Mouse (Mus musculus) forebrain, embryonic 14.5 days (tissue): ENCODE measurements around the gene Gm11096. TPM values are rescaled to one million over a fixed set of nuclear protein-coding genes. Genes with fewer than 3 reads are reported as not detected.

Source experiments
- ATAC-seq: fragments of 200-750 bp; cut with Nextera tagmentation; 2 replicates; pipeline ENCODE4 v1.8.0; 2017; ENCODE audit warnings: mild to moderate bottlenecking, moderate library complexity
- DNase-seq: peaks from one replicate; pipeline ENCODE4 v3.0.0-alpha.2; 2015; ENCODE audit warnings: low spot score
- H3K27ac ChIP-seq: fragments of 300-500 bp; sonication (generic); 2 replicates; pipeline ENCODE4 v1.5.1; 2014; ENCODE audit warnings: low read depth, mild to moderate bottlenecking, control low read depth, low read length, moderate library complexity
- H3K27me3 ChIP-seq: fragments of 300-500 bp; sonication (generic); replicated peaks from 2 replicates; pipeline ENCODE4 v1.6.1; 2014; ENCODE audit warnings: low read length, control low read depth, mixed read lengths; ENCODE audit not compliant: control insufficient read depth, insufficient read depth
- H3K36me3 ChIP-seq: fragments of 300-500 bp; sonication (generic); 2 replicates; pipeline ENCODE4 v1.6.1; 2014; ENCODE audit warnings: low read length, control low read depth; ENCODE audit not compliant: control insufficient read depth, insufficient read depth
- H3K4me1 ChIP-seq: fragments of 300-500 bp; sonication (generic); 2 replicates; pipeline ENCODE4 v1.6.1; 2014; ENCODE audit warnings: antibody characterized with exemption, low read length, control low read depth; ENCODE audit not compliant: control insufficient read depth, insufficient read depth
- H3K4me2 ChIP-seq: fragments of 300-500 bp; sonication (generic); 2 replicates; pipeline ENCODE4 v1.6.1; 2014; ENCODE audit warnings: mild to moderate bottlenecking, control low read depth, low read length
- H3K4me3 ChIP-seq: fragments of 300-500 bp; sonication (generic); 2 replicates; pipeline ENCODE4 v1.5.1; 2014; ENCODE audit warnings: low read depth, low read length, control low read depth
- H3K9ac ChIP-seq: fragments of 300-500 bp; sonication (generic); 2 replicates; pipeline ENCODE4 v1.6.1; 2014; ENCODE audit warnings: mild to moderate bottlenecking, low read length, control low read depth, moderate library complexity
- H3K9me3 ChIP-seq: fragments of 300-500 bp; sonication (generic); replicated peaks from 2 replicates; pipeline ENCODE4 v1.6.1; 2016; ENCODE audit warnings: low read length, control low read depth, mixed read lengths; ENCODE audit not compliant: control insufficient read depth
- WGBS: fragments of 180-500 bp; shearing (Covaris S2); extraction: QIAGEN DNeasy Blood & Tissue Kit; methylation state at CpG from one replicate; pipeline ENCODE4 v1.1.7; 2014; 5-methylcytosine and 5-hydroxymethylcytosine counted together
- polyA plus RNA-seq: library from polyadenylated mRNA; unstranded; fragments of >200 nt; fragmentation: Nextera tagmentation; extraction: Ambion mirVana; gene quantifications from 2 replicates; pipeline ENCODE4 v1.2.1, GENCODE M21; 2014

The Gm11096 gene
- not detected in 2 replicates for polyA plus RNA-seq

DNA sequence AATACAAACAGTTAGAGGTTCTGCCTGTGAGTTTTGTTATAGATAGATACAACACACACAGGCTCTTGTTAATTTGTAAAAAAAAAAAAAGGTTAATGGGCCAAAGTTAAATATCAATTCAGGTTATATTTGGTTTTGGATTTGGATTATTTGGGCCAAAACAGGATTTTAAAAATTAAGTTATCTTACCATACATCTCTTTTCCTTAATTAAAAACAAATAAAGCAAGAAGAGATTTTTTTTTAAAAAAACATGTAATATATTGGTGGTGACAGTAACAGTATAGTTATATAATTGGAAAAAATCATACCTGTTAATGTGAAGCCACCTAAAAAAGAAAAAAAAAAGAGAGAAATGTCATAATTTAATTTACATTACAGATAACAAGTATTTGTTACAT is at the start of gene Gm11096:
Gm11096 (plus strand) TSS at position 301 of the 400 bp plus-strand sequence.
- Histone ChIP-seq H3K36me3 (no peaks in the 10 kb centered on the region), H3K27me3 (no peaks in the 10 kb centered on the region), H3K4me3 (no peak within 1 kb of the TSS), H3K9ac (no peak within 1 kb of the TSS), H3K4me2 (no peak within 1 kb of the TSS), H3K27ac (no peak within 1 kb of the TSS), H3K9me3 (no peaks in the 10 kb centered on the region), H3K4me1 (no peaks in the 10 kb centered on the region)
- ATAC-seq = no peak
- no peak for DNase-seq

GRCm38 (mm10) chr17:81393040-81393439 is 48.5 kb upstream of the Gm11096 start:
- no peak overlapping the region for H3K9ac ChIP-seq
- no peaks in the 10 kb centered on the region for H3K9me3 ChIP-seq
- WGBS = 81% methylated on average over 4 of the region's 4 CpGs
- no peak overlapping the region for H3K4me3 ChIP-seq
- no peaks in the 10 kb centered on the region for H3K27me3 ChIP-seq
- H3K27ac ChIP-seq = no peak overlapping the region
- no peak for ATAC-seq
- H3K4me1 ChIP-seq = no peaks in the 10 kb centered on the region; the same call in 1 of the 2 replicates
- no peaks in the 10 kb centered on the region for H3K36me3 ChIP-seq
- no peak for DNase-seq
- H3K4me2 ChIP-seq = no peak overlapping the region

DNA sequence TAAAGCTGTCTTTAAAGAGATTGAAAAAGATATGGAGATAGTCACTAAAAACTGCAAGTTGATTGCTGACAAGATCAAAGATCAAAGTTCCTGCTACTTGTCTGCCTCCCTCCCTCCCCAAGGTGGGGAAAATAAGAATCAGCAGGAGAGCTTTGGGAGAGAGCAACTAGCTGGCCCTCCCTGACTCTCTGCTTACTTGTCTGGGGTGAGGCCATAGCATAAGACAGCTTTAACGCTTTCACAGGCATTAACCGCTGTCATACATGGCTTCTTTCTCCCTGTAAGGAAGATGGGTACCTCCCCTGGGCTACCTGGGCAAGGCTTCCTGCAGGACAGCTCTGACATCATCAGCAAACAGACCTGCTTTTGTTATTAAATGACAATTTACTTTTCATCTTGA is 47.4 kb upstream of the Gm11096 start:
- 51% methylated on average over 2 of the region's 2 CpGs for WGBS
- H3K27ac ChIP-seq = no peak overlapping the region

GRCm38 (mm10) chr17:81397434-81397833 is 44.1 kb upstream of the Gm11096 start:
- Histone ChIP-seq H3K36me3 (no peaks in the 10 kb centered on the region), H3K9ac (no peak overlapping the region), H3K4me2 (no peak overlapping the region), H3K27ac (no peak overlapping the region), H3K4me1 (peaks cover 7% of the 10 kb centered on the region), H3K4me3 (no peak overlapping the region), H3K9me3 (no peaks in the 10 kb centered on the region), H3K27me3 (no peaks in the 10 kb centered on the region)
- DNase-seq = no peak
- no peak for ATAC-seq
- WGBS = 35% methylated on average over 1 of the region's 1 CpGs

More for the DNA sequence above, 47.4 kb upstream of the Gm11096 start:
- Histone ChIP-seq H3K4me2 (no peak overlapping the region), H3K36me3 (no peaks in the 10 kb centered on the region), H3K4me1 (no peaks in the 10 kb centered on the region; the same call in 1 of the 2 replicates), H3K4me3 (no peak overlapping the region), H3K9me3 (no peaks in the 10 kb centered on the region), H3K9ac (no peak overlapping the region), H3K27me3 (no peaks in the 10 kb centered on the region)
- ATAC-seq = no peak
- no peak for DNase-seq

DNA sequence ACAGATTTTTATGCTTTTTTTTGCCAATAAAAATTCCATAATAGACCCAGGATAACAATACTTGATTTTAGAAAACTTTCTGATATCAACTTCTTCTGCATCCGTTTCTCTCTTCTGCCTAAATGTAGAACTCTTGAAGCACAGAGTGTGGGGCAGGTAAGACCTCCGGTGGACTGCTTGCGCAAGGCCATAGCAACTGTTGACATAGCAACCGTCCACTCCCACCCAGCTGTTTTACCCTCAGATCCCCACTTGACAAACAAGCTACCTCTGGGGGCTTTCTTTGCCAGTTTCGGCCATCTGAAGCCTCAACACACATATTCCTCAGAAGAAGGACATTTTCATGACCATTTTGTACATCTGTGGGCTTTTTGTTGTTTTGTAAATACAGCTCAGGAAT is 41.2 kb upstream of the Gm11096 start:
- no peaks in the 10 kb centered on the region for H3K27me3 ChIP-seq
- peak overlapping the region; percentile 63; the same call in 1 of the 2 replicates for H3K27ac ChIP-seq
- peaks cover 9% of the 10 kb centered on the region for H3K4me1 ChIP-seq
- WGBS = 73% methylated on average over 5 of the region's 5 CpGs
- H3K9me3 ChIP-seq = no peaks in the 10 kb centered on the region
- H3K36me3 ChIP-seq = no peaks in the 10 kb centered on the region
- H3K4me2 ChIP-seq = no peak overlapping the region
- no peak overlapping the region for H3K9ac ChIP-seq
- DNase-seq = no peak
- ATAC-seq = no peak
- no peak overlapping the region for H3K4me3 ChIP-seq

DNA sequence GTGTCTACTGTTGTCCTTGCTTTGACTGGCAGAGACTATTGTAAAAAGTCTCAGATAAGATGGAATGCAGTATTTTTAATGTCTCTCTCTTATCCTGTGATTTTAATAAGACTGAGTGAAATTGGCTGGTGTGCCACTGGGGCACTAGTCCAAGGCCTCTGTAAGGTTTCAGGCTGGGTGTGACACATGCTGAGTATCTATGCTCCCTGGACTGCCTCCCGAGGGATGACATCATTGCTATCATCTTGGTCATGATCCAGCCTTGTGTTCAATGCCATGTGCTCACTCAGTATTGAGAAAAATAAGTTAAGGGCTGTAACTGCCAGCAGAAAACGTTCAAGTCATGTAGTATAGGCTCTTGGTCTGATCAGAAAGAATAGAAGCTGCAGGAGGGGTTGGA is 38.9 kb upstream of the Gm11096 start:
- Histone ChIP-seq H3K9me3 (no peaks in the 10 kb centered on the region), H3K4me3 (no peak overlapping the region), H3K27me3 (no peaks in the 10 kb centered on the region), H3K27ac (peak overlapping the region; percentile 44; the same call in 1 of the 2 replicates), H3K36me3 (0 out of 2 replicates have a peak, but pooled peaks cover 2% of the 10 kb centered on the region), H3K4me1 (peaks cover 9% of the 10 kb centered on the region), H3K4me2 (no peak overlapping the region), H3K9ac (no peak overlapping the region)
- WGBS = 40% methylated on average over 2 of the region's 2 CpGs
- ATAC-seq (peak; percentile 92), DNase-seq (peak; percentile 86)

DNA sequence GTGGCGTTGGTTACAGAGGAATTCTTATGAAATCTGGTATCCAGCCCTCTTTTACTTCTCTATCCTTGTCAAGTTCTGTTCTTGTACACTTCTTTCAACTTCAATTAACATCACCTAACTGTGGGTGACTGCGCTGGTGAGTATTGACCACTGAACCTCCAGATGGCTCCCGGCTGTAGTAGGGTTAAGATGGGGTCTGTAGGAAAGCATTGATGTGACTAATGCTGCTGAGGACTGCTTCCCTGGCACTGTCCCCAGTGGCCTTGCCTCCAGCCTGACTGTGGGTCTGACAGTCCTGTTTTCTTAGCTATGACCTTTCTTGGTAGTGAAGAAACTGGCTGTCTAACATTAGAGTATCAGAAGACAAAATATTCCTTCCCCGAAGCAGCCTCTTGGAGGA is 38.4 kb upstream of the Gm11096 start:
- WGBS = 90% methylated on average over 4 of the region's 4 CpGs
- no peaks in the 10 kb centered on the region for H3K27me3 ChIP-seq
- DNase-seq (no peak), ATAC-seq (no peak; the same call in 1 of the 2 replicates)
- no peak overlapping the region for H3K9ac ChIP-seq
- peaks cover 9% of the 10 kb centered on the region for H3K4me1 ChIP-seq
- H3K36me3 ChIP-seq = 0 out of 2 replicates have a peak, but pooled peaks cover 7% of the 10 kb centered on the region
- H3K4me3 ChIP-seq = no peak overlapping the region
- peak overlapping the region; percentile 44; the same call in 1 of the 2 replicates for H3K27ac ChIP-seq
- H3K4me2 ChIP-seq = no peak overlapping the region
- no peaks in the 10 kb centered on the region for H3K9me3 ChIP-seq

DNA sequence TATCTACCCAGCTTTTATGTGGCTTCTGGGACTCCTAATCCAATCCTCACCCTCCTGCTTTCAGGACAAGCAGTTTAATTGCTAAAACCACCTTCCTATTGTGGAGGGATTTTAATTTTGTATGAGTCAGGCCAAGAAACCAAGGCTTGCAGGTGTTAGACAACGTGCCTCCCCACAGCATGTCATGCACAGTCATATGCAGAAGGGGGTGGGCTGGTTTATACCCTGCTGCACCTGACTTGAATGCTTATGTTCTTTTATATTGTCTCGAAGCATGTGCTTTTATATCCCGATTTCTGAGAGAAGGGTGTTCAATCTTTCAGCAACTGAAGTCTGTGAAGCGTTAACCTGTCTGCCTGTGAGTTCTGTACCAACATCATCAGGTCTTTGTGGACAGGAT is 37.3 kb upstream of the Gm11096 start:
- DNase-seq (no peak), ATAC-seq (no peak)
- no peak overlapping the region for H3K4me2 ChIP-seq
- 0 out of 2 replicates have a peak, but pooled peaks cover 7% of the 10 kb centered on the region for H3K36me3 ChIP-seq
- H3K4me3 ChIP-seq = no peak overlapping the region
- 34% methylated on average over 4 of the region's 4 CpGs for WGBS
- H3K9me3 ChIP-seq = no peaks in the 10 kb centered on the region
- H3K4me1 ChIP-seq = peaks cover 9% of the 10 kb centered on the region
- H3K9ac ChIP-seq = no peak overlapping the region
- H3K27ac ChIP-seq = 0 out of 2 replicates have a peak overlapping the region, but pooled peaks have one; percentile 15
- no peaks in the 10 kb centered on the region for H3K27me3 ChIP-seq

DNA sequence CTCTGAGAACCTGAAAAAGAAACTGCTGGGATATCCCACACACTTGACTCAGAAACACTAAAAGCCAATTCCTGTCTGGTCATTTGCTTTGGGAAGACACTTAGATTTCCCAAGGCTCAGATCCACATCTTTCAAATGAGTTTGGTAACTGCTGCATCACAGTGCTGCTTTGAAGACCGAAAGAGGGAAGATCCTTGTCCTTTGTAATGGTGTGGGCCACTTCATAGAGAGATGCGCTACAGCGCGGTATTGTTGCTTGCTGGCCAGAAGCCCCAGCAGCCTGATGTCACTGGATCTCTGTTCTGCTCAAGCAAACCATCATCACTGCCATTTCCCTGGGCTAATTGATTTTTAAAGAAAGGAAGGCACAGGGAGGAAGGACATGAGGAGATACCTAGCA is 28.8 kb upstream of the Gm11096 start:
- Histone ChIP-seq H3K4me2 (no peak overlapping the region), H3K27me3 (no peaks in the 10 kb centered on the region), H3K4me3 (no peak overlapping the region), H3K9me3 (no peaks in the 10 kb centered on the region), H3K4me1 (no peaks in the 10 kb centered on the region), H3K36me3 (0 out of 2 replicates have a peak, but pooled peaks cover 3% of the 10 kb centered on the region), H3K27ac (no peak overlapping the region), H3K9ac (no peak overlapping the region)
- ATAC-seq = no peak
- WGBS = 92% methylated on average over 4 of the region's 4 CpGs
- DNase-seq = no peak
